In genomic region chr2:30967352-30968327, GRCm38 (mm10) we compare ENCODE assay signal across 7 mouse cellular contexts. TPM values are rescaled to one million over a fixed set of nuclear protein-coding genes. Genes with fewer than 3 reads are reported as not detected.
A peak's percentile ranks its signal among the peaks of the same experiment; 100 is the strongest.
DNase-seq lines count a peak whose midpoint lies in the region; ATAC-seq and TF ChIP-seq lines count a peak whose summit lies in the region.

TSS of gene Tor1a (minus strand) at chr2:30967933.

- H3K4me1 ChIP-seq in embryonic facial prominence, embryonic 12.5 days, result peaks cover 14% of the 10 kb centered on the region
- peaks cover 9% of the 10 kb centered on the region; the same call in 1 of the 2 replicates for H3K4me1 ChIP-seq in kidney, adult 2 months (ENCODE audit: control insufficient read depth, insufficient read depth, low read length)
- peaks cover 21% of the 10 kb centered on the region for H3K4me1 ChIP-seq in limb, embryonic 12.5 days (replicated peaks)
- H3K4me1 ChIP-seq in midbrain, embryonic 15.5 days, result peaks cover 20% of the 10 kb centered on the region
- H3K4me1 ChIP-seq in spleen, adult 2 months (ENCODE audit: control insufficient read depth, insufficient read depth, insufficient read length), result peaks cover 6% of the 10 kb centered on the region; the same call in 1 of the 2 replicates

- H3K27me3 ChIP-seq in embryonic facial prominence, embryonic 12.5 days, result no peaks in the 10 kb centered on the region
- no peaks in the 10 kb centered on the region for H3K27me3 ChIP-seq in kidney, adult 2 months (replicated peaks; ENCODE audit: control insufficient read depth, insufficient read depth, low read length)
- H3K27me3 ChIP-seq in limb, embryonic 12.5 days, result no peaks in the 10 kb centered on the region
- no peaks in the 10 kb centered on the region for H3K27me3 ChIP-seq in midbrain, embryonic 15.5 days (replicated peaks)
- H3K27me3 ChIP-seq in spleen, adult 2 months (ENCODE audit: control insufficient read depth, insufficient read depth, low read length), result no peaks in the 10 kb centered on the region

- peak; percentile 88 for DNase-seq in adrenal gland, postnatal 25 days
- DNase-seq in heart, adult 18-20 months, result peak; percentile 91 to 93
- DNase-seq in kidney, adult 2 months, result peak; percentile 93
- peak; percentile 60 to 84 for DNase-seq in spleen, adult 2 months (ENCODE audit: low read depth in 1 of 2, low spot score in 2 of 2)

- peak within 1 kb of the TSS; percentile 95 for H3K4me3 ChIP-seq in embryonic facial prominence, embryonic 12.5 days
- H3K4me3 ChIP-seq in kidney, adult 2 months (ENCODE audit: insufficient read depth, low read depth, low read length), result peak within 1 kb of the TSS; percentile 88
- peak within 1 kb of the TSS; percentile 98 for H3K4me3 ChIP-seq in limb, embryonic 12.5 days (replicated peaks)
- H3K4me3 ChIP-seq in midbrain, embryonic 15.5 days, result peak within 1 kb of the TSS; percentile 66
- peak within 1 kb of the TSS; percentile 71 for H3K4me3 ChIP-seq in spleen, adult 2 months (ENCODE audit: extremely low read depth, insufficient read depth, insufficient read length)

- peak within 1 kb of the TSS; percentile 73 for H3K27ac ChIP-seq in embryonic facial prominence, embryonic 12.5 days
- peak within 1 kb of the TSS; percentile 65 for H3K27ac ChIP-seq in kidney, adult 2 months (ENCODE audit: insufficient read depth, low read depth, low read length)
- H3K27ac ChIP-seq in limb, embryonic 12.5 days, result peak within 1 kb of the TSS; percentile 72
- peak within 1 kb of the TSS; percentile 70 for H3K27ac ChIP-seq in midbrain, embryonic 15.5 days
- H3K27ac ChIP-seq in spleen, adult 2 months (ENCODE audit: insufficient read depth, low read length), result peak within 1 kb of the TSS; percentile 65

- TF ChIP-seq CTCF in kidney, adult 2 months (conservative IDR thresholded peaks at IDR 0.05; ENCODE audit: insufficient read depth, insufficient read length, low read depth, low read length), result no peak
- no peak for TF ChIP-seq CTCF in spleen, adult 2 months (IDR thresholded peaks at IDR 0.05; ENCODE audit: extremely low read depth, insufficient read depth, insufficient read length, insufficient replicate concordance)

- peaks cover 42% of the 10 kb centered on the region for H3K36me3 ChIP-seq in embryonic facial prominence, embryonic 12.5 days
- H3K36me3 ChIP-seq in kidney, adult 2 months (ENCODE audit: control insufficient read depth, insufficient read depth, low read length), result no peaks in the 10 kb centered on the region
- H3K36me3 ChIP-seq in limb, embryonic 12.5 days, result peaks cover 51% of the 10 kb centered on the region
- H3K36me3 ChIP-seq in midbrain, embryonic 15.5 days (replicated peaks), result peaks cover 13% of the 10 kb centered on the region; the same call in 1 of the 2 replicates
- peaks cover 15% of the 10 kb centered on the region for H3K36me3 ChIP-seq in spleen, adult 2 months (ENCODE audit: control insufficient read depth, insufficient read depth, low read length)

- peak; percentile 92 for ATAC-seq in embryonic facial prominence, embryonic 12.5 days (ENCODE audit: insufficient number of reproducible peaks, insufficient read depth, low FRiP score, low TSS enrichment)
- peak; percentile 87 for ATAC-seq in limb, embryonic 12.5 days (ENCODE audit: insufficient number of reproducible peaks, insufficient read depth, low FRiP score, low TSS enrichment, low read depth)
- ATAC-seq in midbrain, embryonic 15.5 days (replicated peaks), result peak; percentile 95

- H3K9ac ChIP-seq in embryonic facial prominence, embryonic 12.5 days, result peak within 1 kb of the TSS; percentile 88
- peak within 1 kb of the TSS; percentile 90 for H3K9ac ChIP-seq in limb, embryonic 12.5 days (replicated peaks)
- peak within 1 kb of the TSS; percentile 77 for H3K9ac ChIP-seq in midbrain, embryonic 15.5 days

- peak within 1 kb of the TSS; percentile 75 for H3K4me2 ChIP-seq in embryonic facial prominence, embryonic 12.5 days (replicated peaks)
- peak within 1 kb of the TSS; percentile 93 for H3K4me2 ChIP-seq in limb, embryonic 12.5 days
- peak within 1 kb of the TSS; percentile 83 for H3K4me2 ChIP-seq in midbrain, embryonic 15.5 days

- WGBS in embryonic facial prominence, embryonic 12.5 days, result 2% methylated on average over 59 of the region's 59 CpGs
- WGBS in kidney, adult 2 months, result 2% methylated on average over 59 of the region's 59 CpGs
- WGBS in limb, embryonic 12.5 days, result 2% methylated on average over 59 of the region's 59 CpGs
- 1% methylated on average over 59 of the region's 59 CpGs for WGBS in midbrain, embryonic 15.5 days
- WGBS in spleen, adult 2 months, result 3% methylated on average over 59 of the region's 59 CpGs

- TF ChIP-seq POLR2A in kidney, adult 2 months (IDR thresholded peaks at IDR 0.05; ENCODE audit: low read depth, low read length), result no peak
- peak; percentile 45 for TF ChIP-seq POLR2A in spleen, adult 2 months (IDR thresholded peaks at IDR 0.05; ENCODE audit: low read depth, low read length)

- no peaks in the 10 kb centered on the region for H3K9me3 ChIP-seq in embryonic facial prominence, embryonic 12.5 days
- H3K9me3 ChIP-seq in limb, embryonic 12.5 days, result peaks cover 5% of the 10 kb centered on the region; the same call in 1 of the 2 replicates
- H3K9me3 ChIP-seq in midbrain, embryonic 15.5 days, result no peaks in the 10 kb centered on the region

RNA-seq across cellular contexts. Expression of gene Tor1a, which starts in this region (rescaled TPM):
- total RNA-seq in adrenal gland, postnatal 25 days (2021), result 42.7 and 53.0 TPM in 2 replicates
- 82.8 and 83.2 TPM in 2 replicates for polyA plus RNA-seq in embryonic facial prominence, embryonic 12.5 days (2016; fragmentation: Nextera tagmentation; extraction: Ambion mirVana)
- total RNA-seq in heart, adult 18-20 months (2021), result 10 to 100 TPM in 1 of 2 experiments, 1 to 10 TPM in 1; 8.8 to 10.3 TPM
- polyA plus RNA-seq in kidney, adult 2 months (2012; rRNA removed), result 40.8 and 45.0 TPM in 2 replicates
- 84.3 and 88.0 TPM in 2 replicates for polyA plus RNA-seq in limb, embryonic 12.5 days (2016; fragmentation: Nextera tagmentation; extraction: Ambion mirVana)
- 90.6 and 97.3 TPM in 2 replicates for polyA plus RNA-seq in midbrain, embryonic 15.5 days (2015; fragmentation: Nextera tagmentation; extraction: Ambion mirVana)
- 31.3 and 40.2 TPM in 2 replicates for polyA plus RNA-seq in spleen, adult 2 months (2012; rRNA removed)

Comparison
In these comparisons a context has a peak if more than half of its experiments do, and no peak if none do; other contexts are left out.
1. Peak in every context shown above with its lines: DNase-seq, ATAC-seq, H3K4me3 ChIP-seq and H3K27ac ChIP-seq.